Mouse (Mus musculus): ENCODE data around the gene Lrp3.

GRCm38 (mm10) chr7:35211791-35212190, 3.5 kb downstream of the Lrp3 start:
- TF ChIP-seq POLR2A (IDR thresholded peaks at IDR 0.05; ENCODE audit: low read depth, low read length) (no peak), CTCF (IDR thresholded peaks at IDR 0.05; ENCODE audit: borderline replicate concordance, insufficient read depth, low read length) (no peak)

Data from embryonic fibroblast, embryonic 13.5 days (primary cell).